Mouse (Mus musculus) lung, postnatal 0 days (tissue): Measurements from ENCODE around the gene Hrh2.

Experiments
- CTCF ChIP-seq: IDR thresholded peaks from 2 replicates; pipeline ENCODE4 v1.5.1; 2016; ENCODE audit warnings: antibody characterized with exemption, mild to moderate bottlenecking
- EP300 ChIP-seq: IDR thresholded peaks from 2 replicates; pipeline ENCODE4 v1.6.1; 2016; ENCODE audit warnings: antibody characterized with exemption, mild to moderate bottlenecking, control low read depth

- TF ChIP-seq CTCF = no peak
- TF ChIP-seq EP300 = no peak
Measured at GRCm38 (mm10) chr13:54222921-54223769, 31.2 kb downstream of the Hrh2 start.
